Mouse (Mus musculus) ovary, postnatal 36 days (tissue): ENCODE measurements around the gene Tnc.

Experiments
- DNase-seq: peaks from one replicate; pipeline ENCODE4 v3.0.0; 2022; ENCODE audit warnings: low spot score, mixed read lengths

The Tnc gene

GRCm38 (mm10) chr4:64025591-64025990 is 21.2 kb downstream of the Tnc start:
- no peak for DNase-seq

- DNase-seq: no peak
Observed at GRCm38 (mm10) chr4:64024041-64024779, 22.6 kb downstream of the Tnc start.

GRCm38 (mm10) chr4:64020930-64021589 is 25.8 kb downstream of the Tnc start:
- DNase-seq: no peak

- no peak for DNase-seq
Observed at GRCm38 (mm10) chr4:64020151-64020550, 26.7 kb downstream of the Tnc start.

GRCm38 (mm10) chr4:64011308-64011707 is 35.5 kb downstream of the Tnc start:
- DNase-seq: no peak

- DNase-seq: no peak
Observed at GRCm38 (mm10) chr4:64009936-64010335, 36.9 kb downstream of the Tnc start.

GRCm38 (mm10) chr4:64005198-64005597 is 41.6 kb downstream of the Tnc start:
- no peak for DNase-seq

- no peak for DNase-seq
Observed at GRCm38 (mm10) chr4:64003677-64004076, 43.1 kb downstream of the Tnc start.

GRCm38 (mm10) chr4:64002168-64002567 is 44.6 kb downstream of the Tnc start:
- no peak for DNase-seq

GRCm38 (mm10) chr4:64000788-64001187 is 46.0 kb downstream of the Tnc start:
- no peak for DNase-seq

- DNase-seq: no peak
Observed at GRCm38 (mm10) chr4:64000293-64000692, 46.5 kb downstream of the Tnc start.

GRCm38 (mm10) chr4:63993462-63994113 is 53.2 kb downstream of the Tnc start:
- no peak for DNase-seq

- no peak for DNase-seq
Observed at GRCm38 (mm10) chr4:63990216-63990615, 56.6 kb downstream of the Tnc start.

- no peak for DNase-seq
Observed at GRCm38 (mm10) chr4:63988090-63988489, 58.7 kb downstream of the Tnc start.

- no peak for DNase-seq
Observed at GRCm38 (mm10) chr4:63986576-63986975, 60.2 kb downstream of the Tnc start.

GRCm38 (mm10) chr4:63983098-63983445 is 63.7 kb downstream of the Tnc start:
- no peak for DNase-seq

- DNase-seq: no peak
Observed at GRCm38 (mm10) chr4:63982425-63983097, 64.3 kb downstream of the Tnc start.

- no peak for DNase-seq
Observed at GRCm38 (mm10) chr4:63980211-63980794, 66.5 kb downstream of the Tnc start.

GRCm38 (mm10) chr4:63979635-63980034 is 67.2 kb downstream of the Tnc start:
- DNase-seq: peak; percentile 53

GRCm38 (mm10) chr4:63972536-63972935 is 74.3 kb downstream of the Tnc start:
- DNase-seq: no peak

GRCm38 (mm10) chr4:63971762-63972161 is 75.1 kb downstream of the Tnc start:
- no peak for DNase-seq

GRCm38 (mm10) chr4:63970925-63971324 is 75.9 kb downstream of the Tnc start:
- DNase-seq: no peak
